Mouse (Mus musculus) R1 (cell line): ENCODE results near the gene Pank4.

Experiments used
- DNase-seq: peaks from one replicate; pipeline ENCODE4 v3.0.0-alpha.2; 2018; ENCODE audit warnings: low read depth, low spot score

Pank4 gene

GRCm38 (mm10) chr4:154963901-154964580 is at the start of gene Pank4:
Gene Pank4 (plus strand): TSS chr4:154964123.
- DNase-seq: peak; percentile 90

DNA sequence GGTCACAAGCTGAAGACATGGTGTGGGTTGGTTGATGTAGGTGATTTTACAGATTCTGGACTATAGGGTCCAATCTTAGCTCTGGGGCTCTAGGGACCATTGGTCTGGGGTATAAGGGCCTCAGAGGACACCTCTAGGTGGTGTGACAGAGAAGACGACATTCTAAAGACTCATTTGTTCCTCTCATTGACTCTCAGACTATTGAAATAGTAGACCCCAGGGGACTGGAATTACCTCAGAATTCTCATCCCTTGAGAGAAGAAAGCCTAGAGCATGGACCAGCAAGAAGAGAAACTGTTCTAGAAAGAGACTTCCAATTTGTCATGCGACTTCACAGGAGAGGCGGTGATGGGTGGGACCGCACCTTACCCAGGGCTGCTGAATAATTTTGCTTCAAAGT is 49.7 kb upstream of the Pank4 start:
- DNase-seq: no peak

- DNase-seq: no peak
Measured at GRCm38 (mm10) chr4:154914707-154915106, 49.2 kb upstream of the Pank4 start.

GRCm38 (mm10) chr4:154915286-154915685 is 48.6 kb upstream of the Pank4 start:
- DNase-seq: no peak

- no peak for DNase-seq
Measured at GRCm38 (mm10) chr4:154916662-154917061, 47.3 kb upstream of the Pank4 start.

- DNase-seq: no peak
Measured at GRCm38 (mm10) chr4:154922291-154922690, 41.6 kb upstream of the Pank4 start.

DNA sequence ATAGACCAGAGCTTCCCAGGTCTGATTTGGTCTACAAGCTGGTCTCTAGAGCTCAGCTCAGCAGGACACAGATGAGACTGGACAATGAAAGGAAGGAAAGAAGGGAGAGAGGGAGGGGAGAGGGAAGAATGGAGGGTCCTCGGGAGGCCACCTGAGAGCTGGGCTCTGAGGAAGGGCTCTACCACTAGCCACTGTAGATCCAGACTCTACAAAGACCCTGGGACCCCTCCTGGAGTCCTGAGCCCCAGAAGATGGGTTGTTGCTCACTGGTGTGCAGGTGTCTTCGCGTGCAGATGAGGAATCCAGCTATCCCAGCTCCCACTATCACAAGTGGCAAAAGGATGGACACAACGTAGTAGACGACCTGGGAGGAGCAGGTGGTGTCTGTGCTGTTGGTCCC is 41.0 kb upstream of the Pank4 start:
- DNase-seq: no peak

DNA sequence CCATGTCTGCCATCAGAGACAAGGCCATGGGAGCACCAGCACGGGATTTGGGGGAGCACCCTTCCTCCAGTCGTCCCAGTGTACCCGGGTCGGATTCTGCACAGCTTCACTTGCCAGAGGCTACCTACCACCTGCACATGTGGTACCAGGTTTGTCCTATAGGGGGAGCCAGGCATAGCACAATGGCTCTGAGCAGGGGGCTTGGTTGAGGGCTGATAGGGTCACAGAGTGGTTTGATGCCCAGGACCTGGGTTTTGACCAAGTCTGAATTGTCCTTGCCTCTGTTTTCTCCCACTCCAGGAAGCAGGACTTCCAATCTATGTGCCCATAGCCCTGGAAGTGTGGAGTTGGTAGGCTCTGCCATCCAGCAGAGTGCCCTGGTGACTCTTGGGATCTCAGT is 38.5 kb upstream of the Pank4 start:
- peak; percentile 73 for DNase-seq

DNA sequence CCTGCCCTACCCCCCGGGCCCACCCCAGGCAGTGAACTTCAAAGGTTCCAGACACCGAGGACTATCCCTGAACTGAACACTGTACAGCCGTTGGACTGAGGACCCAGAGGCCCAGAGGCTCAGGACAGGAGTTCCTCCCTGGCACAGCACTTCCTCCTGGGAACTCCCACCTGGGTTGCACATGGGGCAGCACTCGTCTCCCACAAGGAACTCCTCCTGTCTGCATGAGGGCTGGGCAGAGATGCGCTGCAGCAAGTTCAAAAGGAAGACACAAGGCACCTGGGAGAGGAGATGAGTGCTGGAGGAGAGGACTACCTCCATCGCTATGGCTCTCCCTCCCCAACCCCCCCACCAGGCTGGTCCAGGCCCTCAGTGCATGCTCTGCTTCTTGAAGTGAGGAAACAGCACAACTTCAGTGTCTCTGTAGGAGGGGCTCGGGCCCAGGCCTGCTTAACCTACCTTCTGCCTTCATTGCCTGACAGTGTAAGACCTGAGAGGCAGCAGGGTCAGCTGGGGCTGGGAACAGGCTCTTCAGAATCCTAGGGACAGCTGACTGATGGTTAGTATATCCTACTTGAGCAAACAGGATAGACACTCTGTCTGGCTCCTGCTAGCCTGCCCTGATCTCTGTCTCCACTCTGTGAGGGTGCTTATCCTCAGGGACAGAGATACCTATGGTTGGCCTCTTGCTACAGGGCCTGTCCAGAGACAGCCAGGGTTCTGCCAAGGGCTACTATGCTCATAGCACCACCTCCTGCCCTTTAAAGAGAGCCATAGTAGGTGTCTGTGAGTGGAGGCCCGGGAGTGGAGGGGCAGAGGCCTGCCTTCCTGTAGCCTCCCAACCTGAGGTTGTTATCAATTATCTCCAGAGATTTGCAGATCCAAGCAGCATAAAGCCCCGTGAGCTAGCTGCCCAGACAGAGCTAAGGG is 36.7 kb upstream of the Pank4 start:
- DNase-seq: no peak

GRCm38 (mm10) chr4:154927899-154928337 is 36.0 kb upstream of the Pank4 start:
- DNase-seq: no peak

- DNase-seq: no peak
Measured at GRCm38 (mm10) chr4:154928395-154929087, 35.4 kb upstream of the Pank4 start, which contains the start of gene Tnfrsf14. Gene Tnfrsf14 (minus strand): TSS chr4:154928563.

DNA sequence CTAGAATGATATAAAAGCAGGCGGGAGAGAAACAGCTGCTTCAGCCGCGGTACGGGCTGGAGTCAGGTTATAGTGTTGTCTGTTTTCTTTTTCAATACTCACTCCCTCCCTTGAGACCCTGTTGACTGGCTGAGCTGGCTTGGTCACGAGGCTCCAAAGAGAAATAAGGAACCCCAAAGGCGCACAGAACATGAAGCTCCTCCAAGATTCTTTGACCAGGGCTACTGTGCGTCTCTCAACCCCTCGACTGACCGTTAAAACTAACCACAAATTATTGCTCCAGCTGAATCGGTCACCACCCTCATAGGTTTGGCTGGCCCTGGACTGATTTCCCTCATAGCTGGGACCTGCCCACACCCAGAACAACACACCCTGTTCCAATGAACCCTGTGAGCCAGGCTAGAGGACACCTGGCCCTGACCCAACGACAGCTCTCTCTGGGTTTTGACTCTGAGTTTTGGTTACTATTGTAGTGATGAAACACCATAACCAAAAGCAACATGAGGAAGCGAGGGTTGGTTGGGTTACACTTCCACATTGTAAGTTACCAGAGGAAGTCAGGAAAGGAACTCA is 34.7 kb upstream of the Pank4 start:
- no peak for DNase-seq

DNA sequence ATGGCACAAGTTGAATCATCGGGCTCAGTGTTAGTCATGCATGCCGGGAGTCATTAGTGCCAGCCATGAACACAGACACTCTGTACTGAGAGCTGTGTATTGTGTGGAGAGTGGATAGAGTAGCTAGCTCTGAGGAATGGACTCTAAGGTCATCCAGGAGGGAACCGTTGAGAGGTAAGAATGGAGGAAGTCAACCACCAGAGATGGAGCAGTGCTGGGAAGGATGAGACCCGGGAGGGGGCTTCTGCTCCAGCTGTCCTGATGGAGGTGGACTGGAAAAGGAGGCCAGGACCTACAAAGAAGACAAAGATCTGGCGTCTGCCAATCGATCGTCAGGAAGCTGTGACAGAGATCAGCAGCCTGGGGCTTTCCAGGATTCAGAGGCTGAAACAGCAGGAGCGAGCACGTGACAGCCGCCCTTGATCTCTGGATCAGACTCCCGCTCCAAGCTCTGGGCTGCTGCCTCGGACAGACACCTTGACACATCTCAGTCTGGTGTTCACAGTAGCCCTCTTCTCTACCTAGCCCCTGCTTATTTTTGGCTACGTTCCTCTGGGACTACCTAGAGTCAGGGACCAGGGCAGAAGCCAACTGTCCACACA is 30.5 kb upstream of the Pank4 start:
- no peak for DNase-seq

DNA sequence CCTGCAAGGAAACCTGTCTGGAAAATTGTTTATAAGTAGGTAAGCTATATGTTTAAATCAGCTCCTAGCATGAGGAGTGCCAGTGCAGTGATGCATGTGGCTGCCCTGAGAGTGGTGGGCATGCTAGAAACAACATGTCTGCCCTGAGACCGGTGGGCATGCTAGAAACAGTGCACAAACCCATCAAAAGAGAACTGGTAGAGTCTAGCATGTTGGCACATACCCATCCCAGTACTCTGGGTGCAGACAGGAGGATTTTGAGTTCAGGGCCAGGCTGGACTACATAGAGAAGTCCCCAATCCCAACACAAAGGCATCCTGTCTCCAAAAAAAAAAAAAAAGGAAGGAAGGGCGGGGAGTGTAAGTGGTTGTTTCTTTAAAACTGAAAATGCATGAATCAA is 29.1 kb upstream of the Pank4 start:
- no peak for DNase-seq

GRCm38 (mm10) chr4:154935788-154936187 is 28.1 kb upstream of the Pank4 start:
- DNase-seq: no peak

DNA sequence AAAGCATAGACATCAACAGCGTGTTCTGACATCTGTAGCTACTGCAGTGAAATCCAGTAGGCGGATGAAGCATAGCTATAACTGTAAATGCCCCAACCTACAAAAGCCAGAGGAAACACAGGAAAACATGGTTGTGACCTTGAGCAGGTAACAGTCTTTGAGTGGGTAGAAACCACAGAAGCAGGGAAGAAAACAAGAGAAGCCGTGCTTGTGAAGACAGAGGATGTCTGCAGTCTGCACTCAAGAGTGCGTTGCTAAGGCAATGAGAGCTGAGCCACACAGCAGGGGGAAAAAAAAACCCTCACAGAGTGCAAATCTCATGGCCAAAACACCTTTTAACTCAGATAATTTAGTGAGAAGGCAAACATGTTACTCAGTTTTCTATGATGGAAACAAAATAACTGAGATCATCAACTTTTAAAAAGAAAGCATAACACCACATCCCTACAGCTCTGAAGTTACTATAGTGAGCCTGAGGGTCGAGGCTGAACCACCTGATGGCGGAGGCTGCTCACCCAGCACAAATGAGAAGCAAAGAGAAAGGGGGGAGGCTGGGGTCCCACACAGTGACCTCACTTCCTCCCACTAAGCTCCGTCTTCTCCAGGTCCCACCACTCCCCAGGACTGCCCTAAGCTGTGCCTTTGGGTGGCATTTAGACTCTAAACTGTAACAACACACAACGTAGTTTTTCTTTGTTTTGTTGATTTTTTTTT is 27.2 kb upstream of the Pank4 start:
- DNase-seq: no peak

- no peak for DNase-seq
Measured at GRCm38 (mm10) chr4:154937746-154938145, 26.2 kb upstream of the Pank4 start.

DNA sequence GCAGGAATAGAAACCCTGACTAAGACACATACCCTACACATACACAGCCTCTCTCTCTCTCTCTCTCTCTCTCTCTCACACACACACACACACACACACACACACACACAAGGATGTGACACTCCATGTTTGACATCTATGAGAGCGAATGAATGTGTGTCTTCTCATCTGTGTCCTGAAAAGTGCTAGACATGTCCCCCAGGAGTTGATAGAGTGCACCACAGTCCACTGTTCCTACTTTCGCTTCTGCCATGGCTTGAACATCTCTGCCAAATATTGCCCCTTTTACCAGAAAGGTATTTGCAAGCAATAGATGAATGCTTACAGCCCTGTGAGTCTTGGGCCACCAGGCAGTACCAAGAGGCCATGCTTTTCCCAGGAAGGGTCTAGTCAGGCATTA is 23.8 kb upstream of the Pank4 start:
- no peak for DNase-seq

- no peak for DNase-seq
Measured at GRCm38 (mm10) chr4:154941831-154942230, 22.1 kb upstream of the Pank4 start.

DNA sequence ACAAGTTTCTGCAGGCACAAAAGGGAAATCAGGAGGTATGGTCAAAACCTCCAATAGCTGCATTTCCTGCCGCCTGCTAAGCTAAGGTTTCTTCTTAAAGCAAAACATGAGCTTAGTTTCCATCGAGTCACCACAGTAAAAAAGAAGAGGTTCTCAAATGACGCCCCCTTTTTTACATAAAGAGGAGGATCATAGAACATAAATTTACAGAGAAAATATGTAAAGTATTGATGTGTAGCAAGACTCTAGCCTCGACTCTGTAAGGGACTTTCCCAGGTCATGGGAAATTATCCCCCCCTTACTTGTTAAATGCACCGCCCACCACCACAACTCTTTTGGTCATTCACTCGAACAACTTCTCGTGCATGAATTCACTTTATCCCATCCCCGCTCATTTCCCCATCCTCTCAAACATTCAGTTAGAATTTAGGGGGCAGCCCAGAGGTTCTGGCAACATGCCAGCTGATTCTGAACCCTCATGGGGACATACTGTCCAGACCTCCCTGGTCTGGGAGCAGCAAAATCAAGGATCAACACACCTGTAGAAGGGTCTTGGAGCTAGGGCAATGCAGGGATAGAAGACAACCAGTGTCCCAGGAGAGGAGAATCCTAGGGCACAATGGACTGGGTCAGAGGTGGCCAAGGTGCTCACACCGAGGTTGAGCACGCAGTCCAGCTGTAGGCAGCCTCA is 21.1 kb upstream of the Pank4 start:
- DNase-seq: peak; percentile 70
